Mouse (Mus musculus) gastrocnemius, postnatal 14 days (tissue): ENCODE measurements at regions not wholly inside any gene's neighbourhood (a gene's known extent, or its start where the extent isn't known, plus 50 kb on each side); places are given as distances from the start of the nearest gene placed in this dataset.
"Not testable (repeated sequence)": the region's sequence is repeated elsewhere in the genome, so short reads cannot be mapped to it uniquely, and the experiment has no call there.

Experiments used
- DNase-seq: peaks from one replicate; pipeline ENCODE4 v3.0.0; 2021; ENCODE audit warnings: mixed read lengths
- intact Hi-C: fragments of 180-260 bp; cut with DNase I; formaldehyde crosslinking; loops from one replicate; pipeline ENCODE4 v1.15.1; 2025; ENCODE audit warnings: low total_unique reads

GRCm38 (mm10) chr9:51653376-51654292 lies 111.5 kb upstream of the Arhgap20 start:
- no peak for DNase-seq
- intact Hi-C loops = no loop called here

GRCm38 (mm10) chr9:51654645-51655044 lies 110.5 kb upstream of the Arhgap20 start:
- intact Hi-C loops = no loop called here
- no peak for DNase-seq

GRCm38 (mm10) chr9:51657796-51658195 lies 107.3 kb upstream of the Arhgap20 start:
- intact Hi-C loops = no loop called here

GRCm38 (mm10) chr9:51660908-51661874 lies 103.9 kb upstream of the Arhgap20 start:
- intact Hi-C loops = no loop called here
- DNase-seq = peak; percentile 57

More at GRCm38 (mm10) chr9:51657796-51658195, 107.3 kb upstream of the Arhgap20 start:
- no peak for DNase-seq

GRCm38 (mm10) chr9:51661911-51662310 lies 103.2 kb upstream of the Arhgap20 start:
- intact Hi-C loops = no loop called here
- peak; percentile 20 for DNase-seq

GRCm38 (mm10) chr9:51664353-51664752 lies 100.8 kb upstream of the Arhgap20 start:
- no peak for DNase-seq
- intact Hi-C loops = no loop called here

GRCm38 (mm10) chr9:51664876-51665275 lies 100.3 kb upstream of the Arhgap20 start:
- no peak for DNase-seq
- intact Hi-C loops = no loop called here

GRCm38 (mm10) chr9:51668976-51669375 lies 96.2 kb upstream of the Arhgap20 start:
- intact Hi-C loops, DNase-seq: not testable (repeated sequence)

- DNase-seq = no peak
- intact Hi-C loops = no loop called here
Observed at GRCm38 (mm10) chr9:51670531-51670930, 94.6 kb upstream of the Arhgap20 start.

GRCm38 (mm10) chr9:51686536-51686935 lies 78.6 kb upstream of the Arhgap20 start:
- intact Hi-C loops = no loop called here
- no peak for DNase-seq

- no peak for DNase-seq
- intact Hi-C loops = no loop called here
Observed at GRCm38 (mm10) chr9:51714326-51714725, 50.8 kb upstream of the Arhgap20 start.
